Mouse (Mus musculus): ENCODE results near the gene Snrpb2. TPM values are rescaled to one million over a fixed set of nuclear protein-coding genes. Genes with fewer than 3 reads are reported as not detected.

The Snrpb2 gene
- polyA plus RNA-seq (2015; fragmentation: Nextera tagmentation; extraction: Ambion mirVana): 28.4 and 35.5 TPM in 2 replicates

- Histone ChIP-seq H3K36me3 (ENCODE audit: control insufficient read depth, insufficient read depth) (peaks cover 11% of the 10 kb centered on the region; the same call in 1 of the 2 replicates), H3K9ac (ENCODE audit: low read length) (peak within 1 kb of the TSS; percentile 84), H3K27ac (ENCODE audit: low read length) (0 out of 2 replicates have a peak within 1 kb of the TSS, but pooled peaks have one; percentile 0), H3K4me2 (ENCODE audit: low read depth, low read length) (peak within 1 kb of the TSS; percentile 86), H3K9me3 (replicated peaks; ENCODE audit: control insufficient read depth, low read length) (no peaks in the 10 kb centered on the region), H3K4me1 (ENCODE audit: control insufficient read depth, insufficient read depth, low read length) (peaks cover 7% of the 10 kb centered on the region), H3K4me3 (ENCODE audit: low read length) (peak within 1 kb of the TSS; percentile 77), H3K27me3 (ENCODE audit: control insufficient read depth, insufficient read depth, low read length) (no peaks in the 10 kb centered on the region)
- ATAC-seq (replicated peaks; ENCODE audit: extremely low read depth, insufficient read depth, low FRiP score): peak; percentile 82
- WGBS: under 1% methylated on average over 55 of the region's 55 CpGs
Measured at GRCm38 (mm10) chr2:143062812-143063792, at the start of gene Snrpb2. Gene Snrpb2, plus strand, starts transcription at chr2:143063039.

- ATAC-seq (replicated peaks; ENCODE audit: extremely low read depth, insufficient read depth, low FRiP score): no peak
- 63% methylated on average over 5 of the region's 5 CpGs for WGBS
- no peak overlapping the region for H3K27ac ChIP-seq (ENCODE audit: low read length)
- H3K27me3 ChIP-seq (ENCODE audit: control insufficient read depth, insufficient read depth, low read length): no peaks in the 10 kb centered on the region
- H3K36me3 ChIP-seq (ENCODE audit: control insufficient read depth, insufficient read depth): no peaks in the 10 kb centered on the region
- H3K4me3 ChIP-seq (ENCODE audit: low read length): no peak overlapping the region
- H3K4me1 ChIP-seq (ENCODE audit: control insufficient read depth, insufficient read depth, low read length): no peaks in the 10 kb centered on the region
- H3K9me3 ChIP-seq (replicated peaks; ENCODE audit: control insufficient read depth, low read length): no peaks in the 10 kb centered on the region
- no peak overlapping the region for H3K4me2 ChIP-seq (ENCODE audit: low read depth, low read length)
- no peak overlapping the region for H3K9ac ChIP-seq (ENCODE audit: low read length)
Measured at GRCm38 (mm10) chr2:143013057-143013456, 49.8 kb upstream of the Snrpb2 start.

- no peak overlapping the region for H3K27ac ChIP-seq (ENCODE audit: low read length)
- H3K4me1 ChIP-seq (ENCODE audit: control insufficient read depth, insufficient read depth, low read length): no peaks in the 10 kb centered on the region
- WGBS: 89% methylated on average over 8 of the region's 8 CpGs
- no peak for ATAC-seq (replicated peaks; ENCODE audit: extremely low read depth, insufficient read depth, low FRiP score)
- no peaks in the 10 kb centered on the region for H3K27me3 ChIP-seq (ENCODE audit: control insufficient read depth, insufficient read depth, low read length)
- H3K36me3 ChIP-seq (ENCODE audit: control insufficient read depth, insufficient read depth): no peaks in the 10 kb centered on the region
- no peak overlapping the region for H3K4me2 ChIP-seq (ENCODE audit: low read depth, low read length)
- H3K9me3 ChIP-seq (replicated peaks; ENCODE audit: control insufficient read depth, low read length): no peaks in the 10 kb centered on the region
- H3K9ac ChIP-seq (ENCODE audit: low read length): no peak overlapping the region
- H3K4me3 ChIP-seq (ENCODE audit: low read length): no peak overlapping the region
Measured at GRCm38 (mm10) chr2:143018084-143018483, 44.8 kb upstream of the Snrpb2 start.

- WGBS: 45% methylated on average over 5 of the region's 5 CpGs
- no peak for ATAC-seq (replicated peaks; ENCODE audit: extremely low read depth, insufficient read depth, low FRiP score)
Measured at GRCm38 (mm10) chr2:143018591-143019130, 44.2 kb upstream of the Snrpb2 start.

GRCm38 (mm10) chr2:143019727-143020126 lies 43.1 kb upstream of the Snrpb2 start:
- Histone ChIP-seq H3K27ac (ENCODE audit: low read length) (no peak overlapping the region), H3K4me1 (ENCODE audit: control insufficient read depth, insufficient read depth, low read length) (no peaks in the 10 kb centered on the region), H3K4me2 (ENCODE audit: low read depth, low read length) (no peak overlapping the region), H3K9me3 (replicated peaks; ENCODE audit: control insufficient read depth, low read length) (no peaks in the 10 kb centered on the region), H3K4me3 (ENCODE audit: low read length) (no peak overlapping the region), H3K36me3 (ENCODE audit: control insufficient read depth, insufficient read depth) (no peaks in the 10 kb centered on the region), H3K27me3 (ENCODE audit: control insufficient read depth, insufficient read depth, low read length) (no peaks in the 10 kb centered on the region), H3K9ac (ENCODE audit: low read length) (no peak overlapping the region)
- WGBS: 32% methylated on average over 2 of the region's 2 CpGs
- no peak for ATAC-seq (replicated peaks; ENCODE audit: extremely low read depth, insufficient read depth, low FRiP score)

More at GRCm38 (mm10) chr2:143018591-143019130, 44.2 kb upstream of the Snrpb2 start:
- Histone ChIP-seq H3K27me3 (ENCODE audit: control insufficient read depth, insufficient read depth, low read length) (no peaks in the 10 kb centered on the region), H3K4me2 (ENCODE audit: low read depth, low read length) (no peak overlapping the region), H3K9ac (ENCODE audit: low read length) (no peak overlapping the region), H3K4me3 (ENCODE audit: low read length) (no peak overlapping the region), H3K9me3 (replicated peaks; ENCODE audit: control insufficient read depth, low read length) (no peaks in the 10 kb centered on the region), H3K27ac (ENCODE audit: low read length) (no peak overlapping the region), H3K4me1 (ENCODE audit: control insufficient read depth, insufficient read depth, low read length) (no peaks in the 10 kb centered on the region), H3K36me3 (ENCODE audit: control insufficient read depth, insufficient read depth) (no peaks in the 10 kb centered on the region)

GRCm38 (mm10) chr2:143023331-143023730 lies 39.5 kb upstream of the Snrpb2 start:
- H3K4me3 ChIP-seq (ENCODE audit: low read length): no peak overlapping the region
- no peak overlapping the region for H3K4me2 ChIP-seq (ENCODE audit: low read depth, low read length)
- H3K27me3 ChIP-seq (ENCODE audit: control insufficient read depth, insufficient read depth, low read length): no peaks in the 10 kb centered on the region
- H3K9me3 ChIP-seq (replicated peaks; ENCODE audit: control insufficient read depth, low read length): no peaks in the 10 kb centered on the region
- H3K9ac ChIP-seq (ENCODE audit: low read length): no peak overlapping the region
- H3K27ac ChIP-seq (ENCODE audit: low read length): no peak overlapping the region
- no peaks in the 10 kb centered on the region for H3K36me3 ChIP-seq (ENCODE audit: control insufficient read depth, insufficient read depth)
- no peak for ATAC-seq (replicated peaks; ENCODE audit: extremely low read depth, insufficient read depth, low FRiP score)
- WGBS: 75% methylated on average over 2 of the region's 2 CpGs
- H3K4me1 ChIP-seq (ENCODE audit: control insufficient read depth, insufficient read depth, low read length): no peaks in the 10 kb centered on the region

- Histone ChIP-seq H3K4me1 (ENCODE audit: control insufficient read depth, insufficient read depth, low read length) (no peaks in the 10 kb centered on the region), H3K9ac (ENCODE audit: low read length) (no peak overlapping the region)
- ATAC-seq (replicated peaks; ENCODE audit: extremely low read depth, insufficient read depth, low FRiP score): no peak
Measured at GRCm38 (mm10) chr2:143024226-143024625, 38.6 kb upstream of the Snrpb2 start.

GRCm38 (mm10) chr2:143031283-143031682 lies 31.6 kb upstream of the Snrpb2 start:
- no peak for ATAC-seq (replicated peaks; ENCODE audit: extremely low read depth, insufficient read depth, low FRiP score)
- WGBS: 85% methylated on average over 1 of the region's 1 CpGs
- no peak overlapping the region for H3K9ac ChIP-seq (ENCODE audit: low read length)

More at GRCm38 (mm10) chr2:143024226-143024625, 38.6 kb upstream of the Snrpb2 start:
- Histone ChIP-seq H3K27ac (ENCODE audit: low read length) (no peak overlapping the region), H3K4me2 (ENCODE audit: low read depth, low read length) (no peak overlapping the region), H3K9me3 (replicated peaks; ENCODE audit: control insufficient read depth, low read length) (no peaks in the 10 kb centered on the region), H3K4me3 (ENCODE audit: low read length) (no peak overlapping the region), H3K27me3 (ENCODE audit: control insufficient read depth, insufficient read depth, low read length) (no peaks in the 10 kb centered on the region), H3K36me3 (ENCODE audit: control insufficient read depth, insufficient read depth) (no peaks in the 10 kb centered on the region)
- WGBS: 58% methylated on average over 4 of the region's 4 CpGs

More at GRCm38 (mm10) chr2:143031283-143031682, 31.6 kb upstream of the Snrpb2 start:
- Histone ChIP-seq H3K4me1 (ENCODE audit: control insufficient read depth, insufficient read depth, low read length) (no peaks in the 10 kb centered on the region), H3K27ac (ENCODE audit: low read length) (no peak overlapping the region), H3K27me3 (ENCODE audit: control insufficient read depth, insufficient read depth, low read length) (no peaks in the 10 kb centered on the region; the same call in 1 of the 2 replicates), H3K4me3 (ENCODE audit: low read length) (no peak overlapping the region), H3K9me3 (replicated peaks; ENCODE audit: control insufficient read depth, low read length) (no peaks in the 10 kb centered on the region), H3K4me2 (ENCODE audit: low read depth, low read length) (no peak overlapping the region), H3K36me3 (ENCODE audit: control insufficient read depth, insufficient read depth) (no peaks in the 10 kb centered on the region)
